Mouse (Mus musculus) Muller cell, postnatal 12 days (primary cell): Measurements from ENCODE around the gene Cldnd1.

Experiments
- DNase-seq: peaks from one replicate; pipeline ENCODE4 v3.0.0-alpha.2; 2015; ENCODE audit errors: inconsistent ontology term

Cldnd1 gene

GRCm38 (mm10) chr16:58708601-58709475 lies 18.9 kb upstream of the Cldnd1 start:
- no peak for DNase-seq

DNA sequence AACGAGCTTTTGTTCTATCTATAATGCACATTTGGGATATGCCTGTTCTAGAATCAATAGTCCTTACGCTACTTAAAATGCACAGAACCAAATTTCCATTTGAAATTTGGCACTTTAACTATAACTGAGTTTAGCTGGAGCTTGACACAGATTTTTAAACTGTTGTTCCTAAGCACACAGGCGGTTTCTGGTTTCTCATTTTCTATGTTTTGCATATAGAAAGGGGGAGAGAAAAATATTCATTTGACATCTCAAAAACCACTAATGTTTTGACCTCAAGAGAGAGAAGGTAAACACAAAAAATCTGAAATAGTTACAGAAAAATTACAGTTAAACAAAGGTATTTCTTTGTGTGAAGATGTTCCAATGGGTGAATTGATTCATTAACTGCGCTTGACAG lies 18.2 kb upstream of the Cldnd1 start:
- DNase-seq = no peak

DNA sequence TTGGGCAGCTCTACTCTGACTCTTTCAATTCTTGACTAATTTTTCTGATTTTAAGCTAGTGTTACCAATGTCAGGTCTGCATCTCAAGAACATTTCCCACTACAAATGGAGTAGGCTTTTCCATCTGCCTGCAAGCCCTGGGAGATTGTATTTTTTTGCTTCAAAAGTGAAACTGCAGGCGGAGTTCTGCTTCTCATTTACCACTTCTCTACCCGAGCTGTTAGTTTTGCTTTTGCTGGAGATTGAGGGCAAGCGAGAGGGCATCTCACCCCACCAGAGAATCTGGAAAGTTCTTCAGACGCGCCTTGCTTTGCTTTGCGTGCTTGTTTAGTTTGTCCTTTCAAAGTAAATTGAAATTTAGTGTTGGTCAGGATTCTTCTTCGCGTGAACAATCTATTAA lies 15.5 kb upstream of the Cldnd1 start:
- DNase-seq = no peak

GRCm38 (mm10) chr16:58713128-58713527 lies 14.6 kb upstream of the Cldnd1 start:
- no peak for DNase-seq

GRCm38 (mm10) chr16:58715018-58715417 lies 12.7 kb upstream of the Cldnd1 start:
- peak; percentile 17 for DNase-seq

DNA sequence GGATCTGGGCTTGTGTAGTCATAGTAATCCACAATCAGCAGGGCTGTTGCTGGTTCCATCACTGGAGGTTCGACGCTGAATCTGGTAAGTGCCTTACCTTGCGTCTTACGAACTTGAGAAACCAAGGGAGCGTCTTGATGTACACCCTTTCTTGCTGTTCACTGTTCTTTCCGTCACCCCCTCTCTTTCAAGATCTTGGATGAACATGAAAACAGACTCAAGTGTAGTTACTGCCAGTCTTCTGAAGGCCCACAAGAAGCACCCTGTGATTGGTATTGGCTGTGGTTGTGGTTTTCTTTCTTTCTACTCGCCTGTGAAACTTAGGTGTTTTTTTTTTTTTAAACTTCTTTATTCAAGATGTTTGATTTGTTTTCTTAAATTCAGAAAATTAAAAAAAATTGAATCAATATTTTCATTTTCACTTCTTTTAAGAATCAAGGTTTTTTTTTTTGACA lies 9.0 kb upstream of the Cldnd1 start, which contains the start of gene Gpr15:
TSS of gene Gpr15 (minus strand) at position 405 of the 455 bp plus-strand sequence.
- DNase-seq = no peak

- DNase-seq = no peak
Observed at GRCm38 (mm10) chr16:58722292-58722691, 5.4 kb upstream of the Cldnd1 start.

DNA sequence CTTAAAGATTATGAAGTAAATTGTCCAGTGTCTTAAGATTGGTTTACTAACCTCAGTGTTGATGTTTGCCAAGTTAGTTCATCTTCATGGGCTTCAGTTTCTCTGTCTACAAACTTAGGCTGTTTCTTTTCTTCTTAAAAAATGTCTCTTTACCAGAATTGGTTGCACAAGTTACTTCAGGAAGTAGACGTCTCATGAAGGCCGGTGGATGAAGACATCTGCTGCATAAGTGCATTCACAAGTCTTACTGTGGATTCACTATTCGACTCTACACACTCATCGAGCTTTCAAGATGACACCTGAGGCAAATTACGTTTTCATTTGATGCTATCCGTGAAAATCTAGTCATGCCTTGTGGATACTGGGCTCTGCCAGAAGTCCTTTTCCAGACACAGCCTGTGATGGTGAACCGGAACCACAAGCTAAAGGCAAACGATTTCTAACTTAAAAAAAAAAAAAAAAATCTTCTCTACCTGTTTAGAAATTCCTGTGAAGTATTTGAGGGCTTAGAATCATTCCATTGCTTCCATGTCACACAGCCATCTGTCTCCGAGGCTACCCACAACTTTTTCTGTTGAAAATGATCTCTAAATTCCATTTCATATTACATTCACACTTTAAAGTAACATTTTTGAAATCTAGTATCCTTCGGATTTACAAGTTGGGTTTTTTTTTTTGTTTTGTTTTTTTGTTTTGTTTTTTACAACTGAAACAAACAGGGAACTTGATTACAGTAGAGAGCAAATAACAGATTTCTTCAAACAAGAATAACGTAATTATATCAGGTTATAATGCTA lies 832 bp upstream of the Cldnd1 start:
- no peak for DNase-seq

DNA sequence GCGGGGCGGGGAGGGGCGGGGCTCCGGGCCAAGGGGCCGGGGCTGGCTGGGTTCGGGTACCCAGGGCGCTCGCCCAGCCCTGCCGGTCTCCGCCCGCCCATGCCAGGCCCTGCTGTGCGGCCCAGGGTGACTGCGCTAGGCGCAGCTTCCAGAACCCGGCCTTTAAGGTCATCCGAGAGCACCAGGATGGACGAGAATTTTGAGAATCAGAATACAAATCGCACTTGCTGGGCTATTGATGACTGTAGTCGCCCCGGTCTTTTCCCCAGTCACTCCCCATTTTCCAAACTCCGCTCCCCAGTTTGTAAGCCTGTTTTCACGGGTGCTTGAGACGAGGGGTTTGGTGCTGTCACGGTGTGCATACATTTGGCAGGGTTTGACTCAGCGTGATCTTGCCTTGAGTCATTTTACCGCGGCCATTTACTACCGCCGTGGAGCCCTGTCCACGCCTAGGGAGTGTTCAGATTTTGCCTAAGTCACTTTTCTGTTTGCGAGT lies 514 bp downstream of the Cldnd1 start:
- DNase-seq = no peak

DNA sequence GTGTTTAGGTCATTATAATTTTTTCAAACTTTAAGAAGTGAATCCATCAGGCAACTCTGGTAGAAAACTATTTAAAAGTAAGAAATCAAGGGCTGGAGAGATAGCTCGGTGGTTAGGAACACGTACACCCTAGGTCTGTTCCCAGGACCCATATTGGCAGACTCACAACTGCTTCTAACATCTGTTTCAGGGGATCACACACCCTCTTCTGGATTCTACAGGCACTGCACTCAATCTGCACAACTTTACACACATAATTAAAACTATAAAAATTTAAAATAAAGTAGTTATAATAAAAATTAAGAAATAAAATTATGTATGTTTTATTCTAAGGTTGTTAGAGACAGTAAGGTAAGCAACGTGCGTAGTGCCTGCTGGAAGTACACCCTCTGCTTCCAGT lies 10.5 kb downstream of the Cldnd1 start:
- DNase-seq = no peak

GRCm38 (mm10) chr16:58738800-58739199 lies 11.1 kb downstream of the Cldnd1 start:
- no peak for DNase-seq

- no peak for DNase-seq
Observed at GRCm38 (mm10) chr16:58740751-58741150, 13.0 kb downstream of the Cldnd1 start.

DNA sequence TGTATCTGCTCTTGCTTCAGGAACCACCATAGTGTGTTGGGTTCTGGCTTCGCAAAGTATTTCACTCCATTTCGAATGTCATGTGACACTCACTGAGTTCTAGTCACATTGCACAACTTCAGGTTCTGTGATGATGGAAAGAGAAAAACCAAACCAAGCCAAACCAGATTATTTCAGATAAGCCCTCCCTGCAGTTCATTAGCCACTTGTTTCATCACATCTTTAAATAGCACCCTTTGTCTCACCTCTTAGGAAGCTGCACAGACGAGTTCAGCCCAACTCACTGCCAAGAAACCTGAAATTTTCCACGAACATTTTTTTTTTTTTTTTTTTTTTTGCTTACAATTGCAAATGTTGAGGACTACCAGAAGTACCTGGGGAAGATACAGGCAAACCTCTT lies 19.0 kb downstream of the Cldnd1 start:
- DNase-seq = no peak

DNA sequence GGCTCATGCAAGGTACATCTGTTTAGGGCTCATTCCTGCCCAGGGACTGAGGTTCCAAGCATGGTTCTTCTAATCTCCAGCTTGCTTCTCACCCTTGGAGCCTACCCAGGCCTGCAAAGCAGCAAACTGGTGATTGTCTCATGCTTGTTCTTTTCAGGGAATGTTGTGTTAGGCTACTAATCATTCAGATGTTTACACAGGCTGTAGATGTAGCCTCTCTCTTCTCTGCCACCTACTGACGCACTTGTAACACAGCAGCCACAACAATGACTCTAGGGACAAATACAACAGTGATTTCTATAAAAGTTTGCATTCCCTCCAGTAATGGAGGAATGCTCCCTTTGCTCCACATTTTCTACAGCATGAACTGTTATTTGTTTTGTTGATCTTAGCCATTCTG lies 23.6 kb downstream of the Cldnd1 start:
- DNase-seq = peak; percentile 4

- no peak for DNase-seq
Observed at GRCm38 (mm10) chr16:58756191-58756590, 28.5 kb downstream of the Cldnd1 start.

DNA sequence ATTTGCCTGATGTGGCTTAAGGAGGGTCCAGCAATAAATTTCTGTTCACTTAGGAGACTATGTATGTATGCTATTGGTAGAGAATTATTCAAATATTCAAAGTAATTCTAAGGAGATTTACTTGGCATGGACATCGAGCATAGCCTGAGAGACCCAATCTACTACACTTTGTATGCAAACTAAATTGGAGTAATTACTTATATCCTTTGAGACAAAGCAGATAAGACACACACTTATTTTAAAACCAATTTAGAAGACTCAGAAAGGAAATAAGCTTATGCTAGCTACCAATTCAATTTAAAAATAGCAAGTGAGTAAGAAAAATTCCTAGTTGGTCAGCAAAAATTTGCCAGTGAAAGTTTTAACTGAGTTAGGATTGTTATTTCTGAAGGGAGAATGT lies 35.4 kb downstream of the Cldnd1 start, which contains the start of gene Olfr172:
TSS of gene Olfr172 (minus strand) at position 101 of the 400 bp plus-strand sequence.
- DNase-seq = no peak
